8 mouse cellular contexts compared by ENCODE assay signal in the genomic region with DNA sequence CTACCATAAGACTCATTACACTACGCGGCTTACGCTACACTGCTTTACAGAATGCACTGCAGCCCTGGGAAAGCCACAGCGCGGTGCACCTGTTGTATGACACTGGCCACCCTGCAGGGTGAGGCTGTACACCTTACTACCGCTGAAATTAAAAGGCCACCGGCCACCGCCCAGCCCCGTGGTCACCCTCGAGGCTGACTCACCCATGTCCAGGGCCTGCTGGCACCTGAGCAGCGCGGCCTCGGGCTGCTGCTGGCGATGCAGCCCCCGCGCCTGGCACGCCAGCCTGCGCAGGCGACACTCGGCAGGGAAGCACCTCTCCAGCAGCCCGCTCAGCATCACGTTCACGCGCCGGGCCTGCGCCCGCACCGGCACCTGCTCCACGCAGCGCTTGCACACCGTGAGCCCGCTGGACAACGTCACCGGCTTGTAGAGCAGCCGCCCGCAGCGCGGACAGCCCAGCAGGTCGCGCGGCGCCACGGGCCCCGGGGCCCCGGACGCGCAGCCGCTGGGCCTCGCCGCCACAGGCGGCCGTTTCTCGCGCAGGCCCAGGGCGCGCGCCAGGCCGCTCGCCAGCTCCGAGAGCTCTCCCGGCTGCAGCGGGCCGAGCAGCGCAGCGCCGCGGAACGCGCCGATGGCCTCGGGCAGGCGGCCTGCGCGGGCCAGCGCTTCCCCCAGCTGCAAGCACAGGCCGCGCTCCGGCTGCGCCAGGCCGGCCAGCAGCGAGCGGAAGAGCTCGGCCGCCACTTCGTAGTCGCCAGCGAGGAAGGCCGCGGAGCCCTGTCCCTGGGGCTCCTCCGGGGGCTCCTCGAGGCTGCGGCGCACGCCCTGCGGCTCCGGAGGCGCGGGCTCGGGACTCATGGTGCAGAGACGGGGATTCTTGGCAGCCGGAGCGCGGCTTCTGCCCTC. TPM values are rescaled to one million over a fixed set of nuclear protein-coding genes. Genes with fewer than 3 reads are reported as not detected.
A peak's percentile ranks its signal among the peaks of the same experiment; 100 is the strongest.
DNase-seq lines count a peak whose midpoint lies in the region; ATAC-seq and TF ChIP-seq lines count a peak whose summit lies in the region.

No protein-coding gene starts in this region.

- no peaks in the 10 kb centered on the region for H3K36me3 ChIP-seq in testis, adult 2 months (ENCODE audit: control insufficient read depth, insufficient read depth, low read length)
- no peaks in the 10 kb centered on the region for H3K36me3 ChIP-seq in kidney, postnatal 0 days (ENCODE audit: insufficient read depth, low read length)
- no peaks in the 10 kb centered on the region for H3K36me3 ChIP-seq in liver, embryonic 15.5 days (replicated peaks)

- peak overlapping the region; percentile 65 for H3K9ac ChIP-seq in kidney, postnatal 0 days (ENCODE audit: low read depth, low read length)
- H3K9ac ChIP-seq in liver, embryonic 15.5 days, result no peak overlapping the region

- no peaks in the 10 kb centered on the region for H3K27me3 ChIP-seq in testis, adult 2 months (ENCODE audit: control insufficient read depth, insufficient read depth, low read length)
- H3K27me3 ChIP-seq in kidney, postnatal 0 days (ENCODE audit: insufficient read depth, low read length), result 0 out of 2 replicates have a peak, but pooled peaks cover 8% of the 10 kb centered on the region
- peaks cover 46% of the 10 kb centered on the region for H3K27me3 ChIP-seq in liver, embryonic 15.5 days

- peak overlapping the region; percentile 57 for H3K4me3 ChIP-seq in testis, adult 2 months (ENCODE audit: control insufficient read depth, low read depth, low read length)
- peak overlapping the region; percentile 79 for H3K4me3 ChIP-seq in cortical plate, adult 2 months (ENCODE audit: insufficient read depth, low read length)
- H3K4me3 ChIP-seq in kidney, postnatal 0 days (replicated peaks; ENCODE audit: low read depth, low read length), result peak overlapping the region; percentile 59
- peak overlapping the region; percentile 35 for H3K4me3 ChIP-seq in liver, embryonic 15.5 days (replicated peaks)

- H3K27ac ChIP-seq in testis, adult 2 months (ENCODE audit: control insufficient read depth, insufficient read depth, low read depth, low read length), result no peak overlapping the region
- peak overlapping the region; percentile 84 for H3K27ac ChIP-seq in cortical plate, adult 2 months (ENCODE audit: insufficient read depth, low read length)
- H3K27ac ChIP-seq in kidney, postnatal 0 days, result no peak overlapping the region
- no peak overlapping the region for H3K27ac ChIP-seq in liver, embryonic 15.5 days (replicated peaks)

- 1% methylated on average over 93 of the region's 103 CpGs for WGBS in kidney, postnatal 0 days
- WGBS in liver, embryonic 15.5 days (ENCODE audit: insufficient replicate concordance), result 3% methylated on average over 93 of the region's 103 CpGs

- no peaks in the 10 kb centered on the region for H3K9me3 ChIP-seq in kidney, postnatal 0 days (replicated peaks; ENCODE audit: low read length)
- no peaks in the 10 kb centered on the region for H3K9me3 ChIP-seq in liver, embryonic 15.5 days (replicated peaks)

- H3K4me2 ChIP-seq in kidney, postnatal 0 days (ENCODE audit: low read length), result peak overlapping the region; percentile 98
- peak overlapping the region; percentile 51 for H3K4me2 ChIP-seq in liver, embryonic 15.5 days

- no peak for TF ChIP-seq POLR2A in testis, adult 2 months (IDR thresholded peaks at IDR 0.05; ENCODE audit: control insufficient read depth, low read depth, low read length)
- 0 out of 2 replicates have a peak, but pooled peaks have one; percentile 26 for TF ChIP-seq POLR2A in cortical plate, adult 2 months (IDR thresholded peaks at IDR 0.05; ENCODE audit: extremely low read depth, insufficient read depth, low read length)

- peaks cover 8% of the 10 kb centered on the region for H3K4me1 ChIP-seq in testis, adult 2 months (ENCODE audit: control insufficient read depth, insufficient read depth, low read length)
- H3K4me1 ChIP-seq in cortical plate, adult 2 months (ENCODE audit: control insufficient read depth, insufficient read depth, low read length), result peaks cover 2% of the 10 kb centered on the region; the same call in 1 of the 2 replicates
- peaks cover 5% of the 10 kb centered on the region; the same call in 1 of the 2 replicates for H3K4me1 ChIP-seq in kidney, postnatal 0 days (replicated peaks; ENCODE audit: insufficient read depth, low read length)
- H3K4me1 ChIP-seq in liver, embryonic 15.5 days (replicated peaks), result no peaks in the 10 kb centered on the region

- DNase-seq in testis, postnatal 14 days (ENCODE audit: low spot score), result no peak
- peak; percentile 31 for DNase-seq in gastrocnemius, postnatal 25 days
- DNase-seq in kidney, postnatal 0 days (ENCODE audit: low spot score), result peak; percentile 46
- DNase-seq in right cerebral cortex, postnatal 25 days, result peak; percentile 77

- TF ChIP-seq CTCF in testis, adult 2 months (IDR thresholded peaks at IDR 0.05; ENCODE audit: control insufficient read depth, insufficient read depth, insufficient replicate concordance, low read depth, low read length), result no peak
- TF ChIP-seq CTCF in cortical plate, adult 2 months (IDR thresholded peaks at IDR 0.05; ENCODE audit: extremely low read depth, insufficient read depth, low read length), result no peak
- no peak for TF ChIP-seq CTCF in kidney, postnatal 0 days (IDR thresholded peaks at IDR 0.05; ENCODE audit: low read depth)

- peak; percentile 76 for ATAC-seq in kidney, postnatal 0 days (replicated peaks; ENCODE audit: low FRiP score, low read depth)
- ATAC-seq in liver, embryonic 15.5 days (ENCODE audit: insufficient read depth), result no peak
- no peak for ATAC-seq in megakaryocyte-erythroid progenitor cell, adult 5-6 weeks (replicated peaks; ENCODE audit: low FRiP score, low TSS enrichment, poor library complexity, severe bottlenecking)

RNA-seq across cellular contexts. Expression of gene Lonrf2, which starts 0.7 kb away (rescaled TPM):
- 0.28 and 0.29 TPM in 2 replicates for polyA plus RNA-seq in testis, adult 2 months (2012; rRNA removed)
- 60.5 and 60.8 TPM in 2 replicates for polyA plus RNA-seq in cortical plate, adult 2 months (2012; rRNA removed)
- 1 to 10 TPM in 1 of 2 experiments, under 1 TPM in 1; 0.69 to 1.0 TPM for total RNA-seq in gastrocnemius, postnatal 25 days (2021)
- 0.77 and 0.82 TPM in 2 replicates for polyA plus RNA-seq in kidney, postnatal 0 days (2015; fragmentation: Nextera tagmentation; extraction: Ambion mirVana)
- 0.08 TPM in 1 of 2 replicates, not detected in the other for polyA plus RNA-seq in liver, embryonic 15.5 days (2015; fragmentation: Nextera tagmentation; extraction: Ambion mirVana)
- 0.79 and 2.3 TPM in 2 replicates for total RNA-seq in megakaryocyte-erythroid progenitor cell, adult 5-6 weeks (2014; fragmentation: Nextera tagmentation)
- total RNA-seq in megakaryocyte-erythroid progenitor cell, adult 5-6 weeks (2017), result 0.30 and 1.8 TPM in 2 replicates

Comparison
In these comparisons a context has a peak if more than half of its experiments do, and no peak if none do; other contexts are left out.
1. RNA of gene Lonrf2, which starts 0.7 kb away (polyA plus RNA-seq): 60.5 to 60.8 TPM in cortical plate, adult 2 months; 0.77 to 0.82 TPM in kidney, postnatal 0 days, 0.28 to 0.29 TPM in testis, adult 2 months and 0.08 TPM in liver, embryonic 15.5 days; every median in the first group is over 10 times any median in the second.
2. Peak in every context shown above with its lines, with median percentiles within 50 percentile points of each other: H3K4me3 ChIP-seq.